In genomic region chr10:60931891-60932378, GRCm38 (mm10) we compare ENCODE assay signal across 10 mouse cellular contexts.
A peak's percentile ranks its signal among the peaks of the same experiment; 100 is the strongest.
DNase-seq lines count a peak whose midpoint lies in the region; ATAC-seq and TF ChIP-seq lines count a peak whose summit lies in the region.
"Had no signal": no experiment of that assay in that cellular context is flagged by ENCODE, and none has a peak within 500 bp of the region (broad histone marks: within the 10 kb centered on the region; RNA-seq: fewer than 3 reads in every experiment).

No protein-coding gene starts in this region.

- no peak for TF ChIP-seq POLR2A in liver, adult 2 months (IDR thresholded peaks at IDR 0.05; ENCODE audit: extremely low read depth, insufficient read depth, low read length)

- no peak for TF ChIP-seq CTCF in liver, adult 2 months (IDR thresholded peaks at IDR 0.05; ENCODE audit: low read depth, low read length)

- no peak for ATAC-seq in cerebellum, adult (ENCODE audit: insufficient number of reproducible peaks, low FRiP score, low TSS enrichment)

- H3K36me3 ChIP-seq in liver, adult 2 months (ENCODE audit: control insufficient read depth, insufficient read depth, low read length): no peaks in the 10 kb centered on the region
- H3K36me3 ChIP-seq: hindbrain, embryonic 13.5 days had no signal

- no peaks in the 10 kb centered on the region for H3K27me3 ChIP-seq in liver, adult 2 months (ENCODE audit: control insufficient read depth, insufficient read depth, low read length)

- H3K4me1 ChIP-seq in liver, adult 2 months (ENCODE audit: control insufficient read depth, insufficient read depth, low read length): no peaks in the 10 kb centered on the region

- peak overlapping the region; percentile 77 for H3K27ac ChIP-seq in liver, adult 2 months (replicated peaks; ENCODE audit: insufficient read depth, low read depth, low read length)
- H3K27ac ChIP-seq: hindbrain, embryonic 13.5 days had no signal

- H3K4me3 ChIP-seq in liver, adult 2 months (ENCODE audit: insufficient read depth, low read depth, low read length): peak overlapping the region; percentile 44
- H3K4me3 ChIP-seq: hindbrain, embryonic 13.5 days had no signal

- intact Hi-C loops in heart, postnatal 14 days (cut with DNase I): no loop called here

- no peaks in the 10 kb centered on the region for H3K79me2 ChIP-seq in liver, adult 2 months (ENCODE audit: control insufficient read depth, insufficient read depth, low read length)

- peak overlapping the region; percentile 43 for H3K9ac ChIP-seq in liver, adult 2 months (ENCODE audit: low read depth, low read length)
- H3K9ac ChIP-seq: hindbrain, embryonic 13.5 days had no signal

- peak; percentile 21 for DNase-seq in heart, adult 8-10 months (ENCODE audit: low spot score)
- no peak for DNase-seq in heart, postnatal 14 days
- DNase-seq in thymus, postnatal 0 days (ENCODE audit: low spot score): peak; percentile 19
- no peak for DNase-seq in thymus, postnatal 10 days (ENCODE audit: low spot score in 2 of 2)
- DNase-seq in liver, adult 2 months (ENCODE audit: extremely low read depth, low read depth, low spot score): peak; percentile 13
- peak; percentile 19 for DNase-seq in thymus, postnatal 4 days
- DNase-seq in testis, postnatal 10 days (ENCODE audit: low spot score): no peak
- DNase-seq: left cerebral cortex, postnatal 4 days had no signal

- WGBS in liver, adult 2 months: 61% methylated on average over 22 of the region's 22 CpGs

Comparison
In these comparisons a context has a peak if more than half of its experiments do, and no peak if none do; other contexts are left out.
1. DNase-seq: peak in heart, adult 8-10 months (single experiment), thymus, postnatal 0 days (single experiment), liver, adult 2 months (single experiment) and thymus, postnatal 4 days (single experiment); none in heart, postnatal 14 days (0 of 2), thymus, postnatal 10 days (0 of 2) and testis, postnatal 10 days (single experiment).